Mouse (Mus musculus) Patski (cell line): ENCODE results near the gene Cmtm2a. TPM values are rescaled to one million over a fixed set of nuclear protein-coding genes. Genes with fewer than 3 reads are reported as not detected.

Experiments used
- ATAC-seq: fragments of 100-300 bp; one replicate; pipeline ENCODE4 v1.8.0; 2021
- CTCF ChIA-PET: fragments of 350-600 bp; sonication (Branson Sonifier 250); formaldehyde crosslinking; loops from one replicate; lab custom pipeline; 2022; ENCODE audit warnings: inconsistent platforms; lab: Charles Lee
- POLR2A ChIA-PET: fragments of 350-600 bp; sonication (Branson Sonifier 250); formaldehyde crosslinking; loops from one replicate; lab custom pipeline; 2022; ENCODE audit warnings: antibody characterized with exemption, inconsistent platforms; lab: Charles Lee
- DNase-seq: peaks from one replicate; pipeline ENCODE4 v3.0.0-alpha.2; 2011; ENCODE audit warnings: low read depth, low spot score
- H3K27me3 ChIP-seq: fragments of 371-371 bp; one replicate; pipeline ENCODE4 v1.5.1; 2021
- CTCF ChIP-seq: fragments of 100-300 bp; IDR thresholded peaks from one replicate; pipeline ENCODE4 v1.5.1; 2021
- in situ Hi-C: fragments of 300-500 bp; cut with MboI; formaldehyde crosslinking; loops from 3 replicates; pipeline ENCODE4 v1.11.1; 2018; ENCODE audit warnings: low pct_unique_long_range_greater_than_20kb, mixed read lengths
- polyA plus RNA-seq: library from polyadenylated mRNA; unstranded; gene quantifications from one replicate; pipeline ENCODE4 v1.2.3, GENCODE M21; 2021

Gene Cmtm2a
- polyA plus RNA-seq, 1 experiment from 2014 or later = not detected

- DNase-seq (no peak), ATAC-seq (no peak)
- H3K27me3 ChIP-seq = no peaks in the 10 kb centered on the region
- ChIA-PET CTCF (no interaction called here), POLR2A (no interaction called here)
- TF ChIP-seq CTCF = no peak
- in situ Hi-C loops = no loop called here
Measured at GRCm38 (mm10) chr8:104232919-104233318, 60.1 kb downstream of the Cmtm2a start.

GRCm38 (mm10) chr8:104232039-104232438 lies 60.9 kb downstream of the Cmtm2a start:
- ATAC-seq (no peak), DNase-seq (no peak)
- no peaks in the 10 kb centered on the region for H3K27me3 ChIP-seq
- in situ Hi-C loops = no loop called here
- ChIA-PET CTCF (interaction anchor here (1.5 kb wide), 1 partner anchor 18 kb away, joined by 3 read pairs; no protein-coding TSS in a partner anchor), POLR2A (no interaction called here)
- no peak for TF ChIP-seq CTCF

Other genes with a start within 250 kb of the Cmtm2a start
- gene Cdh5, start 191.6 kb downstream of the Cmtm2a start, polyA plus RNA-seq = not detected
- gene Bean1, start 122.7 kb downstream of the Cmtm2a start, polyA plus RNA-seq = not detected
- 22.0 TPM for gene Tk2, start 44.6 kb downstream of the Cmtm2a start, polyA plus RNA-seq
- 22.0 TPM for gene Cklf, start 42.3 kb downstream of the Cmtm2a start, polyA plus RNA-seq
- not detected for gene Gm45711, start 16.9 kb upstream of the Cmtm2a start, polyA plus RNA-seq
- gene Cmtm1, start 17.0 kb upstream of the Cmtm2a start, polyA plus RNA-seq = 0.14 TPM
- gene Gm11020, start 28.4 kb upstream of the Cmtm2a start, polyA plus RNA-seq = not detected
- not detected for gene Cmtm2b, start 29.0 kb upstream of the Cmtm2a start, polyA plus RNA-seq
- gene Cmtm3, start 46.2 kb upstream of the Cmtm2a start, polyA plus RNA-seq = 120 TPM
- 39.8 TPM for gene Cmtm4, start 102.6 kb upstream of the Cmtm2a start, polyA plus RNA-seq
- 93.1 TPM for gene Dync1li2, start 149.9 kb upstream of the Cmtm2a start, polyA plus RNA-seq
- 0.46 TPM for gene Terb1, start 216.7 kb upstream of the Cmtm2a start, polyA plus RNA-seq
- 73.2 TPM for gene Nae1, start 241.5 kb upstream of the Cmtm2a start, polyA plus RNA-seq
- 1.2 TPM for gene Car7, start 241.5 kb upstream of the Cmtm2a start, polyA plus RNA-seq